Comparison of ENCODE assay signal across 27 mouse cellular contexts in the genomic region with DNA sequence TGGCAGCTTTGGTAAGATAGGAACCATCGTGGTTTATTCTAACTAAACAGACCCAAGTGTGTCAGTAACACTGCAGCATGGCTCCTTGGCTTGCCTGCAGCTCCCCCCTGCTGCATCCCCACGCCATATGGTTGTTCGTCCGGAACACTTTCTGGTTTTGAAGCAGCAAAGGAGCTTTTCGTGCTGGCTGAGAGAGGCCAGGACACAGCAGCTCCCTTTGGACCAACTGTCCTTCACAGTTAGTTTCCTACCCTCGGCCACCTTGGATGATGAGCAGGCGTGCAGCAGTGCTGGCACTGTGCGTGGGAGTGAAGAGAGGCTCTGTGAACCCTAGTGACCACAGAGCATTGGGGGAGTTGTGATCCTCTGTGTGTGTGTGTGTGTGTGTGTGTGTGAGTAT.
A peak's percentile ranks its signal among the peaks of the same experiment; 100 is the strongest.
DNase-seq lines count a peak whose midpoint lies in the region; ATAC-seq and TF ChIP-seq lines count a peak whose summit lies in the region.
"Had no signal": no experiment of that assay in that cellular context is flagged by ENCODE, and none has a peak within 500 bp of the region (broad histone marks: within the 10 kb centered on the region; RNA-seq: fewer than 3 reads in every experiment).

No protein-coding gene starts in this region.

- H3K9me3 ChIP-seq in forebrain, postnatal 0 days (ENCODE audit: low read length): no peaks in the 10 kb centered on the region
- no peaks in the 10 kb centered on the region for H3K9me3 ChIP-seq in forebrain, embryonic 14.5 days (replicated peaks; ENCODE audit: control insufficient read depth, low read length)
- no peaks in the 10 kb centered on the region for H3K9me3 ChIP-seq in lung, embryonic 14.5 days (ENCODE audit: low read depth, low read length)
- no peaks in the 10 kb centered on the region for H3K9me3 ChIP-seq in stomach, postnatal 0 days (ENCODE audit: control insufficient read depth, low read length)
- H3K9me3 ChIP-seq: embryonic facial prominence, embryonic 13.5 days; forebrain, embryonic 12.5 days; heart, embryonic 10.5 days; hindbrain, embryonic 10.5 days; limb, embryonic 13.5 days; liver, embryonic 13.5 days; neural tube, embryonic 13.5 days had no signal

- no peak for TF ChIP-seq CTCF in forebrain, postnatal 0 days (IDR thresholded peaks at IDR 0.05; ENCODE audit: low read depth)
- TF ChIP-seq CTCF in lung, embryonic 14.5 days (IDR thresholded peaks at IDR 0.05; ENCODE audit: low read depth): no peak
- no peak for TF ChIP-seq CTCF in stomach, postnatal 0 days (IDR thresholded peaks at IDR 0.05; ENCODE audit: low read depth)

- H3K27ac ChIP-seq in forebrain, postnatal 0 days (ENCODE audit: low read depth, low read length): no peak overlapping the region
- H3K27ac ChIP-seq in forebrain, embryonic 14.5 days (ENCODE audit: low read depth, low read length): no peak overlapping the region
- H3K27ac ChIP-seq in lung, embryonic 14.5 days (ENCODE audit: low read depth): peak overlapping the region; percentile 15; the same call in 1 of the 2 replicates
- no peak overlapping the region for H3K27ac ChIP-seq in stomach, postnatal 0 days (replicated peaks)
- H3K27ac ChIP-seq: embryonic facial prominence, embryonic 13.5 days; forebrain, embryonic 12.5 days; heart, embryonic 10.5 days; hindbrain, embryonic 10.5 days; layer of hippocampus, adult 2 months; limb, embryonic 13.5 days; liver, embryonic 13.5 days; midbrain, embryonic 13.5 days; neural tube, embryonic 13.5 days had no signal

- no peaks in the 10 kb centered on the region for H3K36me3 ChIP-seq in forebrain, postnatal 0 days (ENCODE audit: insufficient read depth)
- no peaks in the 10 kb centered on the region for H3K36me3 ChIP-seq in forebrain, embryonic 14.5 days (ENCODE audit: control insufficient read depth, insufficient read depth, low read length)
- H3K36me3 ChIP-seq in lung, embryonic 14.5 days (ENCODE audit: insufficient read depth): no peaks in the 10 kb centered on the region
- no peaks in the 10 kb centered on the region for H3K36me3 ChIP-seq in stomach, postnatal 0 days (ENCODE audit: control insufficient read depth, insufficient read depth, low read length)
- H3K36me3 ChIP-seq: embryonic facial prominence, embryonic 13.5 days; forebrain, embryonic 12.5 days; heart, embryonic 10.5 days; hindbrain, embryonic 10.5 days; limb, embryonic 13.5 days; midbrain, embryonic 13.5 days; neural tube, embryonic 13.5 days had no signal

- WGBS in forebrain, postnatal 0 days: 65% methylated on average over 8 of the region's 8 CpGs
- WGBS in forebrain, embryonic 14.5 days: 78% methylated on average over 8 of the region's 8 CpGs
- WGBS in lung, embryonic 14.5 days: 40% methylated on average over 8 of the region's 8 CpGs
- 76% methylated on average over 8 of the region's 8 CpGs for WGBS in stomach, postnatal 0 days

- DNase-seq in forebrain, postnatal 0 days: no peak
- no peak for DNase-seq in forebrain, embryonic 14.5 days (ENCODE audit: low spot score)
- DNase-seq in lung, embryonic 14.5 days: peak; percentile 62
- no peak for DNase-seq in lung, postnatal 10 days
- peak; percentile 81 for DNase-seq in cerebellum, adult 11 months
- peak; percentile 94 for DNase-seq in cerebellum, adult 9-11 months
- DNase-seq in stomach, postnatal 0 days (ENCODE audit: low spot score): no peak
- no peak for DNase-seq in adipocyte (ENCODE audit: low spot score)
- DNase-seq: adrenal gland, postnatal 14 days; embryo, embryonic 11 days; kidney, postnatal 10 days; liver, embryonic 13.5 days; retina, postnatal 1 day; right cerebral cortex, postnatal 25 days; thymus, postnatal 36 days had no signal

- no peaks in the 10 kb centered on the region for H3K27me3 ChIP-seq in forebrain, postnatal 0 days (ENCODE audit: insufficient read depth, low read length)
- H3K27me3 ChIP-seq in forebrain, embryonic 14.5 days (replicated peaks; ENCODE audit: control insufficient read depth, insufficient read depth, low read length): no peaks in the 10 kb centered on the region
- H3K27me3 ChIP-seq in lung, embryonic 14.5 days (ENCODE audit: insufficient read depth, low read length): no peaks in the 10 kb centered on the region
- no peaks in the 10 kb centered on the region for H3K27me3 ChIP-seq in stomach, postnatal 0 days (ENCODE audit: control insufficient read depth, insufficient read depth, low read length)
- H3K27me3 ChIP-seq: embryonic facial prominence, embryonic 13.5 days; forebrain, embryonic 12.5 days; limb, embryonic 13.5 days; liver, embryonic 13.5 days; midbrain, embryonic 13.5 days; neural tube, embryonic 13.5 days had no signal

- H3K4me3 ChIP-seq in forebrain, postnatal 0 days (ENCODE audit: low read depth, low read length): no peak overlapping the region
- H3K4me3 ChIP-seq in forebrain, embryonic 14.5 days (ENCODE audit: low read depth, low read length): no peak overlapping the region
- H3K4me3 ChIP-seq in lung, embryonic 14.5 days (ENCODE audit: low read depth, low read length): no peak overlapping the region
- H3K4me3 ChIP-seq in stomach, postnatal 0 days (ENCODE audit: low read depth, low read length): no peak overlapping the region
- H3K4me3 ChIP-seq: embryonic facial prominence, embryonic 13.5 days; erythroblast, embryonic 14.5 days; forebrain, embryonic 12.5 days; heart, embryonic 10.5 days; hindbrain, embryonic 10.5 days; layer of hippocampus, adult 2 months; limb, embryonic 13.5 days; liver, embryonic 13.5 days; megakaryocyte, embryonic 14.5 days; midbrain, embryonic 13.5 days; myocyte; neural tube, embryonic 13.5 days had no signal

- H3K4me2 ChIP-seq in forebrain, postnatal 0 days (ENCODE audit: low read depth): no peak overlapping the region
- no peak overlapping the region for H3K4me2 ChIP-seq in forebrain, embryonic 14.5 days (ENCODE audit: low read length)
- H3K4me2 ChIP-seq in lung, embryonic 14.5 days: no peak overlapping the region
- H3K4me2 ChIP-seq in stomach, postnatal 0 days (replicated peaks; ENCODE audit: low read depth): no peak overlapping the region
- H3K4me2 ChIP-seq: embryonic facial prominence, embryonic 13.5 days; forebrain, embryonic 12.5 days; limb, embryonic 13.5 days; liver, embryonic 13.5 days; midbrain, embryonic 13.5 days; neural tube, embryonic 13.5 days had no signal

- no peak for TF ChIP-seq EP300 in stomach, postnatal 0 days (optimal IDR thresholded peaks at IDR 0.05)

- H3K4me1 ChIP-seq in forebrain, postnatal 0 days (ENCODE audit: insufficient read depth): no peaks in the 10 kb centered on the region
- H3K4me1 ChIP-seq in forebrain, embryonic 14.5 days (ENCODE audit: control insufficient read depth, insufficient read depth, low read length): no peaks in the 10 kb centered on the region
- no peaks in the 10 kb centered on the region for H3K4me1 ChIP-seq in lung, embryonic 14.5 days (ENCODE audit: insufficient read depth)
- no peaks in the 10 kb centered on the region for H3K4me1 ChIP-seq in stomach, postnatal 0 days (replicated peaks; ENCODE audit: control insufficient read depth, insufficient read depth)
- H3K4me1 ChIP-seq: embryonic facial prominence, embryonic 13.5 days; forebrain, embryonic 12.5 days; heart, embryonic 10.5 days; limb, embryonic 13.5 days; midbrain, embryonic 13.5 days; neural tube, embryonic 13.5 days had no signal

- peak; percentile 47; the same call in 1 of the 2 replicates for ATAC-seq in forebrain, postnatal 0 days
- ATAC-seq in forebrain, embryonic 14.5 days: no peak
- ATAC-seq in lung, embryonic 14.5 days (ENCODE audit: insufficient read depth): peak; percentile 85
- no peak for ATAC-seq in stomach, postnatal 0 days (ENCODE audit: low FRiP score, low TSS enrichment)
- ATAC-seq: intestine, postnatal 0 days; midbrain, embryonic 13.5 days had no signal

- H3K9ac ChIP-seq in forebrain, postnatal 0 days: no peak overlapping the region
- H3K9ac ChIP-seq in forebrain, embryonic 14.5 days (ENCODE audit: low read length): no peak overlapping the region
- H3K9ac ChIP-seq in lung, embryonic 14.5 days: no peak overlapping the region
- H3K9ac ChIP-seq in stomach, postnatal 0 days (ENCODE audit: low read length): no peak overlapping the region
- H3K9ac ChIP-seq: embryonic facial prominence, embryonic 13.5 days; forebrain, embryonic 12.5 days; limb, embryonic 13.5 days; liver, embryonic 13.5 days; midbrain, embryonic 13.5 days; neural tube, embryonic 13.5 days had no signal

Comparison
In these comparisons a context has a peak if more than half of its experiments do, and no peak if none do; other contexts are left out.
1. ATAC-seq: peak in forebrain, postnatal 0 days (single experiment) and lung, embryonic 14.5 days (single experiment); none in forebrain, embryonic 14.5 days (single experiment) and stomach, postnatal 0 days (single experiment).
2. DNase-seq: peak in lung, embryonic 14.5 days (single experiment), cerebellum, adult 11 months (single experiment) and cerebellum, adult 9-11 months (single experiment); none in forebrain, postnatal 0 days (single experiment), forebrain, embryonic 14.5 days (single experiment), lung, postnatal 10 days (single experiment), stomach, postnatal 0 days (single experiment) and adipocyte (single experiment).